Mouse (Mus musculus): ENCODE data around the gene Lrp2. TPM values are rescaled to one million over a fixed set of nuclear protein-coding genes. Genes with fewer than 3 reads are reported as not detected.

The Lrp2 gene
- polyA plus RNA-seq, 1 experiment from 2014 or later: 1.6 TPM

- no peak for ATAC-seq
- Histone ChIP-seq H3K27me3 (replicated peaks; ENCODE audit: control insufficient read depth, insufficient read depth, low read length) (no peaks in the 10 kb centered on the region), H3K27ac (ENCODE audit: low read depth, low read length) (no peak overlapping the region), H3K4me3 (ENCODE audit: low read depth, low read length) (no peak overlapping the region), H3K4me1 (replicated peaks; ENCODE audit: control insufficient read depth, insufficient read depth, low read length) (no peaks in the 10 kb centered on the region), H3K4me2 (replicated peaks; ENCODE audit: low read depth) (no peak overlapping the region), H3K36me3 (ENCODE audit: control insufficient read depth, insufficient read depth) (no peaks in the 10 kb centered on the region), H3K9me3 (ENCODE audit: control insufficient read depth) (no peaks in the 10 kb centered on the region), H3K9ac (ENCODE audit: low read depth, low read length) (no peak overlapping the region)
- 85% methylated on average over 7 of the region's 7 CpGs for WGBS
- no peak for TF ChIP-seq CTCF (IDR thresholded peaks at IDR 0.05; ENCODE audit: low read depth)
Measured at GRCm38 (mm10) chr2:69476901-69477300, 109.0 kb downstream of the Lrp2 start.

GRCm38 (mm10) chr2:69475177-69475576 is 110.7 kb downstream of the Lrp2 start:
- H3K4me3 ChIP-seq (ENCODE audit: low read depth, low read length): no peak overlapping the region
- 84% methylated on average over 9 of the region's 9 CpGs for WGBS

GRCm38 (mm10) chr2:69471837-69472236 is 114.0 kb downstream of the Lrp2 start:
- WGBS: 78% methylated on average over 4 of the region's 4 CpGs
- no peak overlapping the region for H3K9ac ChIP-seq (ENCODE audit: low read depth, low read length)
- no peaks in the 10 kb centered on the region for H3K36me3 ChIP-seq (ENCODE audit: control insufficient read depth, insufficient read depth)
- peak; percentile 54 for TF ChIP-seq CTCF (IDR thresholded peaks at IDR 0.05; ENCODE audit: low read depth)
- no peaks in the 10 kb centered on the region for H3K4me1 ChIP-seq (replicated peaks; ENCODE audit: control insufficient read depth, insufficient read depth, low read length)
- H3K9me3 ChIP-seq (ENCODE audit: control insufficient read depth): no peaks in the 10 kb centered on the region
- H3K27ac ChIP-seq (ENCODE audit: low read depth, low read length): no peak overlapping the region
- no peaks in the 10 kb centered on the region for H3K27me3 ChIP-seq (replicated peaks; ENCODE audit: control insufficient read depth, insufficient read depth, low read length)
- no peak overlapping the region for H3K4me2 ChIP-seq (replicated peaks; ENCODE audit: low read depth)
- no peak overlapping the region for H3K4me3 ChIP-seq (ENCODE audit: low read depth, low read length)
- no peak for ATAC-seq

More at GRCm38 (mm10) chr2:69475177-69475576, 110.7 kb downstream of the Lrp2 start:
- TF ChIP-seq CTCF (IDR thresholded peaks at IDR 0.05; ENCODE audit: low read depth): no peak
- ATAC-seq: no peak
- Histone ChIP-seq H3K9ac (ENCODE audit: low read depth, low read length) (no peak overlapping the region), H3K9me3 (ENCODE audit: control insufficient read depth) (no peaks in the 10 kb centered on the region), H3K27ac (ENCODE audit: low read depth, low read length) (no peak overlapping the region), H3K27me3 (replicated peaks; ENCODE audit: control insufficient read depth, insufficient read depth, low read length) (no peaks in the 10 kb centered on the region), H3K36me3 (ENCODE audit: control insufficient read depth, insufficient read depth) (no peaks in the 10 kb centered on the region), H3K4me2 (replicated peaks; ENCODE audit: low read depth) (no peak overlapping the region), H3K4me1 (replicated peaks; ENCODE audit: control insufficient read depth, insufficient read depth, low read length) (no peaks in the 10 kb centered on the region)

GRCm38 (mm10) chr2:69463609-69464008 is 122.3 kb downstream of the Lrp2 start:
- Histone ChIP-seq H3K27ac (ENCODE audit: low read depth, low read length) (no peak overlapping the region), H3K9ac (ENCODE audit: low read depth, low read length) (no peak overlapping the region), H3K27me3 (replicated peaks; ENCODE audit: control insufficient read depth, insufficient read depth, low read length) (no peaks in the 10 kb centered on the region), H3K36me3 (ENCODE audit: control insufficient read depth, insufficient read depth) (no peaks in the 10 kb centered on the region), H3K9me3 (ENCODE audit: control insufficient read depth) (no peaks in the 10 kb centered on the region), H3K4me3 (ENCODE audit: low read depth, low read length) (no peak overlapping the region), H3K4me1 (replicated peaks; ENCODE audit: control insufficient read depth, insufficient read depth, low read length) (no peaks in the 10 kb centered on the region), H3K4me2 (replicated peaks; ENCODE audit: low read depth) (no peak overlapping the region)
- 75% methylated on average over 6 of the region's 6 CpGs for WGBS
- no peak for ATAC-seq
- no peak for TF ChIP-seq CTCF (IDR thresholded peaks at IDR 0.05; ENCODE audit: low read depth)

GRCm38 (mm10) chr2:69459481-69459880 is 126.4 kb downstream of the Lrp2 start:
- no peak for TF ChIP-seq CTCF (IDR thresholded peaks at IDR 0.05; ENCODE audit: low read depth)
- no peak for ATAC-seq
- Histone ChIP-seq H3K9ac (ENCODE audit: low read depth, low read length) (no peak overlapping the region), H3K27ac (ENCODE audit: low read depth, low read length) (no peak overlapping the region), H3K4me2 (replicated peaks; ENCODE audit: low read depth) (no peak overlapping the region), H3K36me3 (ENCODE audit: control insufficient read depth, insufficient read depth) (no peaks in the 10 kb centered on the region), H3K9me3 (ENCODE audit: control insufficient read depth) (no peaks in the 10 kb centered on the region), H3K4me1 (replicated peaks; ENCODE audit: control insufficient read depth, insufficient read depth, low read length) (no peaks in the 10 kb centered on the region), H3K4me3 (ENCODE audit: low read depth, low read length) (no peak overlapping the region), H3K27me3 (replicated peaks; ENCODE audit: control insufficient read depth, insufficient read depth, low read length) (no peaks in the 10 kb centered on the region)
- WGBS: 85% methylated on average over 17 of the region's 17 CpGs

GRCm38 (mm10) chr2:69451128-69451527 is 134.7 kb downstream of the Lrp2 start:
- 74% methylated on average over 5 of the region's 5 CpGs for WGBS
- no peaks in the 10 kb centered on the region for H3K27me3 ChIP-seq (replicated peaks; ENCODE audit: control insufficient read depth, insufficient read depth, low read length)
- H3K4me3 ChIP-seq (ENCODE audit: low read depth, low read length): no peak overlapping the region
- TF ChIP-seq CTCF (IDR thresholded peaks at IDR 0.05; ENCODE audit: low read depth): no peak
- ATAC-seq: no peak
- no peaks in the 10 kb centered on the region for H3K4me1 ChIP-seq (replicated peaks; ENCODE audit: control insufficient read depth, insufficient read depth, low read length)
- H3K9ac ChIP-seq (ENCODE audit: low read depth, low read length): no peak overlapping the region
- H3K27ac ChIP-seq (ENCODE audit: low read depth, low read length): no peak overlapping the region
- no peaks in the 10 kb centered on the region for H3K36me3 ChIP-seq (ENCODE audit: control insufficient read depth, insufficient read depth)
- H3K9me3 ChIP-seq (ENCODE audit: control insufficient read depth): no peaks in the 10 kb centered on the region
- H3K4me2 ChIP-seq (replicated peaks; ENCODE audit: low read depth): no peak overlapping the region

GRCm38 (mm10) chr2:69448581-69448980 is 137.3 kb downstream of the Lrp2 start:
- Histone ChIP-seq H3K4me2 (replicated peaks; ENCODE audit: low read depth) (no peak overlapping the region), H3K27me3 (replicated peaks; ENCODE audit: control insufficient read depth, insufficient read depth, low read length) (no peaks in the 10 kb centered on the region), H3K4me3 (ENCODE audit: low read depth, low read length) (no peak overlapping the region), H3K9ac (ENCODE audit: low read depth, low read length) (no peak overlapping the region), H3K4me1 (replicated peaks; ENCODE audit: control insufficient read depth, insufficient read depth, low read length) (no peaks in the 10 kb centered on the region), H3K36me3 (ENCODE audit: control insufficient read depth, insufficient read depth) (no peaks in the 10 kb centered on the region), H3K9me3 (ENCODE audit: control insufficient read depth) (no peaks in the 10 kb centered on the region), H3K27ac (ENCODE audit: low read depth, low read length) (no peak overlapping the region)
- 86% methylated on average over 4 of the region's 4 CpGs for WGBS
- ATAC-seq: no peak
- no peak for TF ChIP-seq CTCF (IDR thresholded peaks at IDR 0.05; ENCODE audit: low read depth)
